Mouse (Mus musculus): ENCODE data around the gene Mxd3. TPM values are rescaled to one million over a fixed set of nuclear protein-coding genes. Genes with fewer than 3 reads are reported as not detected.

Gene Mxd3
- polyA plus RNA-seq, 1 experiment from 2014 or later = 15.1 TPM

DNA sequence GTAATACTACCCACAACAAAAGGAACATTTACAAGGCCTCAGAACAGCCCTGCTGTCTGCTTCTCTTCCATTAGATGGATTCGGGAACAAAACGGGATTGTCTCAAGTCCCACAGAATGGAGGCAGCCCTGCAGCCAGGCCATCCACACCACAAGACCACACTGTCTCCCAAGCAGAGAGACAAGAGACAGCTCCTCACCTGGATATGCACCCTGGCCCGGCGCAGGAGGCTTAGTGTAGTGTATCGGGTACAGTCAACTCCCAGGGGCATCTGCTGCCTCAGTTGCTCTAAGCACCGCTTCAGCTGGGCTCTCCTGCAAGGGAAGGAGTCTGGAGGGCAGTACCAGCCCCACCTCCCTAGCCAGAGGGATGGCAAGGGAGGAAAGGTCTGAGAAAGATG, 1.5 kb downstream of the Mxd3 start:
- TF ChIP-seq CTCF (IDR thresholded peaks at IDR 0.05; ENCODE audit: low read depth) = no peak
- Histone ChIP-seq H3K9ac (ENCODE audit: low read depth, low read length) (0 out of 2 replicates have a peak overlapping the region, but pooled peaks have one; percentile 3), H3K27me3 (ENCODE audit: insufficient read depth, low read length) (no peaks in the 10 kb centered on the region), H3K27ac (no peak overlapping the region), H3K9me3 (replicated peaks; ENCODE audit: low read length) (no peaks in the 10 kb centered on the region), H3K4me1 (replicated peaks; ENCODE audit: insufficient read depth, low read length) (peaks cover 15% of the 10 kb centered on the region), H3K4me3 (replicated peaks; ENCODE audit: low read depth, low read length) (peak overlapping the region; percentile 50; the same call in 1 of the 2 replicates), H3K4me2 (ENCODE audit: low read length) (peak overlapping the region; percentile 68), H3K36me3 (ENCODE audit: insufficient read depth, low read length) (peaks cover 25% of the 10 kb centered on the region)
- DNase-seq (ENCODE audit: low spot score) = no peak
- no peak for ATAC-seq (replicated peaks; ENCODE audit: low FRiP score, low read depth)
- 84% methylated on average over 6 of the region's 6 CpGs for WGBS

DNA sequence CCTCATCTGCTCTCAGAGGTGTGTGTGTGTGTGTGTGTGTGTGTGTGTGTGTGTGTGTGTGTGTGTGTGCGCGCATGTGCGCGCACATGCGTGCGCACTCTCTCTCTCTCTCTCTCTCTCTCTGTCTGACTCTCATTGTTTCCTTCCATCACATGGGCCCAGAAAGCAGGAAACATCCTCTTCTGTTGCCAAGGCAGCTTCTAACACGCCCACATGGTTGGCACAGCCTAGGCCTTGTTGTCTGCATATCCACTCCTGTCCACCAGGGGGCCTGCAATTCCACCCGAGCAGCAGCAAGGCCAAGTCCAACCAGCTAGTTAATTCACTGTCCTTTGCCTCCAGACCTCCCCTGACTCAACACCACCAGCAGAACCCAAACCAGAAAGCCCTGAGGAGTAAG, 2.0 kb downstream of the Mxd3 start:
- Histone ChIP-seq H3K4me3 (replicated peaks; ENCODE audit: low read depth, low read length) (no peak overlapping the region), H3K27ac (no peak overlapping the region), H3K4me2 (ENCODE audit: low read length) (no peak overlapping the region), H3K36me3 (ENCODE audit: insufficient read depth, low read length) (peaks cover 26% of the 10 kb centered on the region), H3K9ac (ENCODE audit: low read depth, low read length) (no peak overlapping the region), H3K27me3 (ENCODE audit: insufficient read depth, low read length) (no peaks in the 10 kb centered on the region), H3K4me1 (replicated peaks; ENCODE audit: insufficient read depth, low read length) (peaks cover 18% of the 10 kb centered on the region), H3K9me3 (replicated peaks; ENCODE audit: low read length) (no peaks in the 10 kb centered on the region)
- peak; percentile 90 for DNase-seq (ENCODE audit: low spot score)
- peak; percentile 34; the same call in 1 of the 2 replicates for ATAC-seq (replicated peaks; ENCODE audit: low FRiP score, low read depth)
- WGBS = 52% methylated on average over 8 of the region's 8 CpGs
- peak; percentile 89 for TF ChIP-seq CTCF (IDR thresholded peaks at IDR 0.05; ENCODE audit: low read depth)

DNA sequence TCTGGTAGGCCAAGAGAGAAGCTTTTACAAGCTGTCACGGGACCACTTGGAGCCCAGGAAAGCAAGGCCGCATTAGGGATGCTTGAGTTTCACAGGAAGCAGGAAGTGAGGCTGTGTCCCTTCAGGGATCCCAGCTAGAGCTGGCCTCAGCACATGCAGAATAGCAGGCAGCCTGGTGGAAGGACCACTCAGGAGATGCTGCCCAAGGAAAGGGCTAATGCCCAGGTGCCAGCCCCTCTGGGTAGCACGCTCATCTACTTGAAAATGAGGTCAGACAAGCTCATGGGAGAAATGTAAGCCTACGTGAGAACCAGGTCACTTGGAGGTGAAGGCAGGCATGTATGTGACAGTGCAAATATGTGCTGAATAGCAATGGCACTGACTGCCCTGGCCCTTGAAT, 2.5 kb downstream of the Mxd3 start:
- peak overlapping the region; percentile 13; the same call in 1 of the 2 replicates for H3K27ac ChIP-seq
- TF ChIP-seq CTCF (IDR thresholded peaks at IDR 0.05; ENCODE audit: low read depth) = no peak
- no peak overlapping the region for H3K4me2 ChIP-seq (ENCODE audit: low read length)
- H3K36me3 ChIP-seq (ENCODE audit: insufficient read depth, low read length) = peaks cover 26% of the 10 kb centered on the region
- H3K9ac ChIP-seq (ENCODE audit: low read depth, low read length) = no peak overlapping the region
- H3K9me3 ChIP-seq (replicated peaks; ENCODE audit: low read length) = no peaks in the 10 kb centered on the region
- DNase-seq (ENCODE audit: low spot score) = no peak
- WGBS = 49% methylated on average over 4 of the region's 4 CpGs
- no peak for ATAC-seq (replicated peaks; ENCODE audit: low FRiP score, low read depth)
- no peaks in the 10 kb centered on the region for H3K27me3 ChIP-seq (ENCODE audit: insufficient read depth, low read length)
- H3K4me3 ChIP-seq (replicated peaks; ENCODE audit: low read depth, low read length) = no peak overlapping the region
- peaks cover 18% of the 10 kb centered on the region for H3K4me1 ChIP-seq (replicated peaks; ENCODE audit: insufficient read depth, low read length)

DNA sequence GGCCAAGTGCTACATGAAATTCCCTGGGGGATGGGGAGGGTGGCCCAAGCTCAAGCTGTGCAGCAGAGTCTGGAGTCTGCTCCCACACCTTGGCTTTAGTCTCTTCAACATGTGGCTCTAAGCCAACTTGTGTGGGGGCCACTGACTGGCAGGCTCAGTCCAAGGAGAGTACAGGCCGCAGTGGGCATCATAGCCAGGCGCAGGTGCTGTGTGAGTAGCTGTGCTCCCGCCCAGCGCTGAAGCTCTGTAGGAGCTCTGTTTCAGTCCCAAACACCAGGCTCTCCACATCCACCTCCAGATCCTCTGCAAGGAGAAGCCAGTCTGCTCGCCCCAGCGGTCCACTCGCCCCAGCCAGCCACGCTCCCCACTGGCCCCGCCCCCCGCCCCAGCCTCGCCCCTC, 4.0 kb downstream of the Mxd3 start:
- Histone ChIP-seq H3K4me2 (ENCODE audit: low read length) (no peak overlapping the region), H3K9ac (ENCODE audit: low read depth, low read length) (no peak overlapping the region), H3K4me1 (replicated peaks; ENCODE audit: insufficient read depth, low read length) (peaks cover 21% of the 10 kb centered on the region), H3K27ac (no peak overlapping the region), H3K9me3 (replicated peaks; ENCODE audit: low read length) (no peaks in the 10 kb centered on the region), H3K27me3 (ENCODE audit: insufficient read depth, low read length) (no peaks in the 10 kb centered on the region), H3K4me3 (replicated peaks; ENCODE audit: low read depth, low read length) (no peak overlapping the region), H3K36me3 (ENCODE audit: insufficient read depth, low read length) (peaks cover 26% of the 10 kb centered on the region)
- DNase-seq (ENCODE audit: low spot score) = no peak
- ATAC-seq (replicated peaks; ENCODE audit: low FRiP score, low read depth) = no peak
- TF ChIP-seq CTCF (IDR thresholded peaks at IDR 0.05; ENCODE audit: low read depth) = no peak
- 73% methylated on average over 11 of the region's 11 CpGs for WGBS

DNA sequence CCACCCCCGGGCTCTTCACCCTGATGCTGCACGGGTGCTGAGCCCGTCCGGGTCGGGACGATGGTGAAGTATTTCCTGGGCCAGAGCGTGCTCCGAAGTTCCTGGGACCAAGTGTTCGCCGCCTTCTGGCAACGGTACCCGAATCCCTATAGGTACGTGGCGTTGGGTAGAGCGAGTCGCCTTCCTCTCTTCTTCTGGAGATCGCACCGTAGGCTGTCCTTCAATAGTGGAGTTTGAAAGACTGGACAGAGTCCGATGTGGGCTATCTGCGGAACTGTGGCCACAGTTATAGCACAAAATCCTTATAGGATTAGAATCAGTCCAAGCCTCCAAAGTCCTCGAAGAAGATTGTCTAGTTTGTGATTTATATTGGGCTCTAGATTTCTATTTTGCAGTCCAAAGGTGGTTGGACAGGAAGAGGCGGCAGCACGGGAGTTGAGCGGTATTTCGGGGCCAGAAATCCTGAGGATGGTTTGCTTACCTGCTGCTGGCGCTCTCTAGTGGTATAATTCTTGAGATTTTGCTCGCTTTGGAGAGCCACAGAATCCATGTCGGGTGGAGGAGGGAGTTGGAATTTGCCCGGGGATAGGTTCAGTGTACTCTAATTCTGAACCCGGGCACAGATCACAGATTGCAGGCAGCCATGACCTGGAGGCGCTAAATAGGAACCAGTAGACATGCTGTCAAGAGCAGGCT, 7.3 kb downstream of the Mxd3 start:
- Histone ChIP-seq H3K9me3 (replicated peaks; ENCODE audit: low read length) (no peaks in the 10 kb centered on the region), H3K27me3 (ENCODE audit: insufficient read depth, low read length) (no peaks in the 10 kb centered on the region), H3K4me2 (ENCODE audit: low read length) (peak overlapping the region; percentile 98), H3K27ac (peak overlapping the region; percentile 80), H3K9ac (ENCODE audit: low read depth, low read length) (peak overlapping the region; percentile 96), H3K4me1 (replicated peaks; ENCODE audit: insufficient read depth, low read length) (peaks cover 14% of the 10 kb centered on the region; the same call in 1 of the 2 replicates), H3K36me3 (ENCODE audit: insufficient read depth, low read length) (peaks cover 40% of the 10 kb centered on the region), H3K4me3 (replicated peaks; ENCODE audit: low read depth, low read length) (peak overlapping the region; percentile 85)
- DNase-seq (ENCODE audit: low spot score) (peak; percentile 87), ATAC-seq (replicated peaks; ENCODE audit: low FRiP score, low read depth) (peak; percentile 25; the same call in 1 of the 2 replicates)
- WGBS = under 1% methylated on average over 31 of the region's 31 CpGs
- peak; percentile 68 for TF ChIP-seq CTCF (IDR thresholded peaks at IDR 0.05; ENCODE audit: low read depth)

DNA sequence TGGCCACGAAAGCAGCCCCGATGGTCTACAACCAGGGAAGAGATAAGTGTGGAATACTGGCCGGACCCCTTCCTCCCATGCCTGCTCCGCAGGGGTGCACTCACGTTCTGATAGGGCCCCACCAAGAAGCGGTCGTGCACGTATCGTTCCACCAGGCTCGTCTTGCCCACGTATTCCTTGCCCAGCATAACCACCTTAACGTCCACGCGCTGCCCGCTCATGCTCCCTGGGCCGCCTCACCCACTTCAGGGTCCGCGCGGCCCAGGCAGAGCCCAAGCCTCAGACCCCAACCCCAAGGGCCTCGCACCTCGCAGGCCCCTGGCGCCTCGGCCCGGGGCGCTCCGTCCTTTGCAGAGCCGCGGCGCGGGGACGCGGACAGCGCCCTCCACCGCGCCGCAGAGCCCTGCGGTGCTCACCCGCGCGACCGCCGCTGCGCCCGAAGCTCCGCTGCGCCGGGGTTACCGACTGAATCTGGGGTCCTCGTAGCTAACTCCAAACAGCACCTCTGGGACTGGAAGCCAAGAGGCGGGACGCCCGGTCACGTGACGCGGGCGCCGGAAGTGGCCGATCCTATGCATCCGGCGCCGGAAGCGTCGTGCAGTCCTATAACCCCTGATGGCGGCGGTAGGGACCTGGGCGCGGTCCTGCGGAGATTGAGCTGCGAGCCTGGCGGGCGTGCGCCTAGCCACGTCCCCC, 8.0 kb downstream of the Mxd3 start, which contains the start of gene Rab24:
Rab24 (minus strand) TSS at position 513 of the 696 bp plus-strand sequence.
- 0% methylated on average over 73 of the region's 73 CpGs for WGBS
- Histone ChIP-seq H3K27me3 (ENCODE audit: insufficient read depth, low read length) (no peaks in the 10 kb centered on the region), H3K4me2 (ENCODE audit: low read length) (peak within 1 kb of the TSS; percentile 98), H3K27ac (peak within 1 kb of the TSS; percentile 80), H3K4me1 (replicated peaks; ENCODE audit: insufficient read depth, low read length) (peaks cover 14% of the 10 kb centered on the region; the same call in 1 of the 2 replicates), H3K36me3 (ENCODE audit: insufficient read depth, low read length) (peaks cover 40% of the 10 kb centered on the region), H3K4me3 (replicated peaks; ENCODE audit: low read depth, low read length) (peak within 1 kb of the TSS; percentile 85), H3K9ac (ENCODE audit: low read depth, low read length) (peak within 1 kb of the TSS; percentile 96), H3K9me3 (replicated peaks; ENCODE audit: low read length) (no peaks in the 10 kb centered on the region)
- DNase-seq (ENCODE audit: low spot score) = peak; percentile 93
- no peak for TF ChIP-seq CTCF (IDR thresholded peaks at IDR 0.05; ENCODE audit: low read depth)
- peak; percentile 88 for ATAC-seq (replicated peaks; ENCODE audit: low FRiP score, low read depth)
